Mouse (Mus musculus) thymus, postnatal 0 days (tissue): ENCODE measurements around the gene Rybp. TPM values are rescaled to one million over a fixed set of nuclear protein-coding genes. Genes with fewer than 3 reads are reported as not detected.

Experiments
- DNase-seq: peaks from one replicate; pipeline ENCODE4 v3.0.0-alpha.2; 2015; ENCODE audit warnings: low spot score
- polyA plus RNA-seq: library from polyadenylated mRNA; unstranded; fragments of >200 nt; fragmentation: Nextera tagmentation; extraction: Ambion mirVana; gene quantifications from 2 replicates; pipeline ENCODE4 v1.2.1, GENCODE M21; 2015

The Rybp gene
- polyA plus RNA-seq, 1 experiment from 2014 or later, result 14.2 TPM

GRCm38 (mm10) chr6:100190803-100191559 lies 96.3 kb downstream of the Rybp start:
- no peak for DNase-seq

GRCm38 (mm10) chr6:100190310-100190709 lies 97.0 kb downstream of the Rybp start:
- DNase-seq, result no peak

- no peak for DNase-seq
Measured at GRCm38 (mm10) chr6:100188883-100189743, 98.2 kb downstream of the Rybp start.

- no peak for DNase-seq
Measured at GRCm38 (mm10) chr6:100187821-100188220, 99.5 kb downstream of the Rybp start.

GRCm38 (mm10) chr6:100186789-100187188 lies 100.5 kb downstream of the Rybp start:
- no peak for DNase-seq

- no peak for DNase-seq
Measured at GRCm38 (mm10) chr6:100185524-100185923, 101.8 kb downstream of the Rybp start.

GRCm38 (mm10) chr6:100183344-100183743 lies 103.9 kb downstream of the Rybp start:
- DNase-seq, result no peak

GRCm38 (mm10) chr6:100180883-100181262 lies 106.4 kb downstream of the Rybp start:
- no peak for DNase-seq

- no peak for DNase-seq
Measured at GRCm38 (mm10) chr6:100180213-100180882, 106.9 kb downstream of the Rybp start.

GRCm38 (mm10) chr6:100178830-100179229 lies 108.5 kb downstream of the Rybp start:
- no peak for DNase-seq
